Mouse (Mus musculus) liver, postnatal 0 days (tissue): Measurements from ENCODE around the gene Cdk10. TPM values are rescaled to one million over a fixed set of nuclear protein-coding genes. Genes with fewer than 3 reads are reported as not detected.
"Not testable (repeated sequence)": the region's sequence is repeated elsewhere in the genome, so short reads cannot be mapped to it uniquely, and the experiment has no call there.

Source experiments
- ATAC-seq: fragments of 200-750 bp; cut with Nextera tagmentation; 2 replicates; pipeline ENCODE4 v1.8.0; 2017; ENCODE audit warnings: mild to moderate bottlenecking, moderate library complexity
- DNase-seq: peaks from one replicate; pipeline ENCODE4 v3.0.0-alpha.2; 2016
- H3K27ac ChIP-seq: fragments of 300-500 bp; sonication (generic); 2 replicates; pipeline ENCODE4 v1.5.1; 2014; ENCODE audit warnings: antibody characterized with exemption, moderate library complexity, mild to moderate bottlenecking, low read depth
- H3K27me3 ChIP-seq: fragments of 300-500 bp; sonication (generic); 2 replicates; pipeline ENCODE4 v1.6.1; 2014; ENCODE audit warnings: low read length, control low read depth, mixed read lengths; ENCODE audit not compliant: insufficient read depth
- H3K36me3 ChIP-seq: fragments of 300-500 bp; sonication (generic); replicated peaks from 2 replicates; pipeline ENCODE4 v1.6.1; 2014; ENCODE audit warnings: mild to moderate bottlenecking, control low read depth, low read length, moderate library complexity, mixed read lengths; ENCODE audit not compliant: insufficient read depth
- H3K4me1 ChIP-seq: fragments of 300-500 bp; sonication (generic); 2 replicates; pipeline ENCODE4 v1.6.1; 2014; ENCODE audit warnings: antibody characterized with exemption, mild to moderate bottlenecking, control low read depth; ENCODE audit not compliant: insufficient read depth
- H3K4me2 ChIP-seq: fragments of 300-500 bp; sonication (generic); 2 replicates; pipeline ENCODE4 v1.6.1; 2014; ENCODE audit warnings: low read depth, mild to moderate bottlenecking, low read length, moderate library complexity, mixed read lengths
- H3K4me3 ChIP-seq: fragments of 300-500 bp; sonication (generic); 2 replicates; pipeline ENCODE4 v1.5.1; 2014; ENCODE audit warnings: low read depth, low read length
- H3K9ac ChIP-seq: fragments of 300-500 bp; sonication (generic); replicated peaks from 2 replicates; pipeline ENCODE4 v1.6.1; 2014; ENCODE audit warnings: mild to moderate bottlenecking, moderate library complexity
- H3K9me3 ChIP-seq: fragments of 300-500 bp; sonication (generic); 2 replicates; pipeline ENCODE4 v1.6.1; 2016; ENCODE audit warnings: mild to moderate bottlenecking, control low read depth, low read length, mixed read lengths
- CTCF ChIP-seq: sonication (generic); IDR thresholded peaks from 2 replicates; pipeline ENCODE4 v1.5.1; 2016; ENCODE audit warnings: antibody characterized with exemption, low read depth
- EP300 ChIP-seq: IDR thresholded peaks from 2 replicates; pipeline ENCODE4 v1.6.1; 2016; ENCODE audit warnings: antibody characterized with exemption, low read depth, mild to moderate bottlenecking
- WGBS: fragments of 180-500 bp; shearing (Covaris S2); extraction: QIAGEN DNeasy Blood & Tissue Kit; methylation state at CpG from one replicate; pipeline ENCODE4 v1.1.7; 2014; ENCODE audit not compliant: insufficient replicate concordance; 5-methylcytosine and 5-hydroxymethylcytosine counted together
- polyA plus RNA-seq: library from polyadenylated mRNA; unstranded; fragments of >200 nt; fragmentation: Nextera tagmentation; extraction: Ambion mirVana; gene quantifications from 2 replicates; pipeline ENCODE4 v1.2.1, GENCODE M21; 2015

Cdk10 gene
- polyA plus RNA-seq, 1 experiment from 2014 or later: 8.7 TPM

DNA sequence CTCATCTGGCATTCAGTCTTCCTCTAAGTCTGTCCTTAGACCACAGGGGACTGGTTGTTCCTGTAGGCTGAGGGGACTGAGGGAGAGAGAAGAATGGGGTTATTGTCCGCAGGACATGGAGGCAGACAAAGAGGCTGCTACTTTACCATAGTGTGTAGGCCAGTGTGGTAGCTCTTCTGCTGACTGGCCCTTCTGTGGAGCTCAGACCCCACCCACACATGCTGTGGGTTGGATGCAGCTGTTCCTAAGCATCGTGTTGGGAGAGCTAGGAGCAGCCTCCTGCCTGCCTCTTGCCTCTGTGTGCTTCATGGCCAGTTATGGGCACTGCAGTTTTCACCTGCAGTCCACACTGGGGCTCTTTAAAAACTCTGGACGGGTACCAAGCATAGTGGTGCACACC lies 32.5 kb downstream of the Cdk10 start:
- no peaks in the 10 kb centered on the region for H3K9me3 ChIP-seq
- H3K9ac ChIP-seq: no peak overlapping the region
- H3K4me1 ChIP-seq: peaks cover 18% of the 10 kb centered on the region
- H3K4me2 ChIP-seq: no peak overlapping the region
- peaks cover 37% of the 10 kb centered on the region for H3K36me3 ChIP-seq
- H3K4me3 ChIP-seq: no peak overlapping the region
- ATAC-seq (no peak), DNase-seq (no peak)
- H3K27ac ChIP-seq: no peak overlapping the region
- TF ChIP-seq EP300 (no peak), CTCF (no peak)
- no peaks in the 10 kb centered on the region for H3K27me3 ChIP-seq
- WGBS: 84% methylated on average over 3 of the region's 3 CpGs

DNA sequence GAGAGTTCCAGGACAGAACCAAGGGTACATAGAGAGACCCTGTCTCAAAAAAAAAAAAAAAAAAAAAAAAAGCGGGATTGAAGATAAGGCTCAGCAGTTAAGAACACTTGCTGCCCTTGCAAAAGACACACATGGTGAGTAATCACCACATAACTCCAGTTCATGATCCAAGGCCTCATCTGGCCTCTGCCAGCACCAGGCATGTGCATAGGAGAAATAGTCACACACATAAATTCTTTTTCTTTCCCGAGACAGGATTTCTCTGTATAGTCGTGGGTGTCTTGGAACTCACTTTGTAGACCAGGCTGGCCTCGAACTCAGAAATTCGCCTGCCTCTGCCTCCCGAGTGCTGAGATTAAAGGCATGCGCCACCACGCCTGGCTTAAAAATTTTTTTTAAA lies 33.0 kb downstream of the Cdk10 start:
- WGBS: 78% methylated on average over 7 of the region's 8 CpGs
- not testable (repeated sequence) for H3K27ac ChIP-seq, H3K4me3 ChIP-seq, H3K27me3 ChIP-seq, ATAC-seq, DNase-seq, H3K9me3 ChIP-seq, H3K9ac ChIP-seq, H3K4me2 ChIP-seq
- H3K36me3 ChIP-seq: peaks cover 38% of the 10 kb centered on the region
- H3K4me1 ChIP-seq: peaks cover 18% of the 10 kb centered on the region

DNA sequence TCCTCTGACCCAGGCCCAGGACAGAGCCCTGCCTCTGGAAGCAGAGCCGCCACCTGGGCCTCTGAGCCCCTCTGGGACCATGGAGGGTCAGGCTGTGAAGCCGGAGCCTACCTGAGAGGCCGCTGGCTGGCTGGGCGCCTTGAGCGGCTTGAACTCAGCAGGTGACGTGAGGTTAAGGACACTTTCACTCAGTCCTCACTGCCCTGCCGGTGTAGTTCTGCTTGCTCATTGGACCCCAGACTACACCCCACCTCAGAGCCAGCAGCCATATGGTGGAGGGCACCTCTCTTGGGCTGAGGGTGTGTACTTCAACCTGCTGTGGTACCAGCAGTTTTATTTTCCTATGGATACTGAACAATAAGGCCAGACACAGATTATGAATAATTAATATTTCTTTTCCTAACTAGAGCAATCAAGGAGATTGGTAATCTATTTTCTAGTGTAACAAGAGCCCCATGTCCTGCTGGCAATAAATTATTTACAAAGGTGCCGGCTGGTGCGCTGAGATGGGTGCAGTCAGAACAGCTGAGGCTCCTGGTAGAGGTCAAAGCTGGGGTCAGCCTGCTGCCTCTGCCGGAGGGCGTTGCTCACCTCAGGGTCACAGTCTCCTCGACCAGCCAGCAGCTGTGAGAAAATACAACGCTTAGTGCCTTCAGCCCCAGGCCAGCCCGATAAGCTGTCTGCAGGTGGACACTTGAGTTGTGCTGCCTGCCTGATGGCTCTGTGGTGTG lies 43.4 kb downstream of the Cdk10 start:
- Histone ChIP-seq H3K27ac (no peak overlapping the region), H3K4me1 (peaks cover 3% of the 10 kb centered on the region; the same call in 1 of the 2 replicates), H3K27me3 (no peaks in the 10 kb centered on the region), H3K9ac (no peak overlapping the region), H3K4me3 (no peak overlapping the region), H3K36me3 (peaks cover 57% of the 10 kb centered on the region), H3K9me3 (no peaks in the 10 kb centered on the region), H3K4me2 (no peak overlapping the region)
- TF ChIP-seq EP300 (no peak), CTCF (no peak)
- ATAC-seq: peak; percentile 30; the same call in 1 of the 2 replicates
- no peak for DNase-seq
- 77% methylated on average over 14 of the region's 14 CpGs for WGBS

DNA sequence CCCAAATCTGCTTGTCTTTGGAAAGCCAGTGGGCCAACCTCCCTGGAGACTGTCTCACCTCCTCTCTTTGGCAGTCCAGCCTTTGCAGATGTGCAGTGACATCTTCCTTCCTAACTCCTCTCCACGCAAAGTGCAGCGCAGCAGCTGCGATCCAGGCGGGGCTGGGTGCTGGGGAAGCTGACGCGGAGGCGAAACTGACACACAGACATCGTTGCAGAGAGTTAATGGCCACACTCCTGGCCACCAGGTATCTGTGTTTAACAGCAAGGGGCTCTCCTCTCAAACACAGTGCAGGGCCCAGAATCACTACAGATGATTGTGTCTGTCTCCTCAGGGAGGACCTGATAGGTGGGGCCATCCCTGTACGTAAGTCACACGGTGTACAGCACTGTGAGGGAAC lies 46.5 kb downstream of the Cdk10 start:
- Histone ChIP-seq H3K4me2 (no peak overlapping the region), H3K27ac (no peak overlapping the region), H3K9me3 (no peaks in the 10 kb centered on the region), H3K9ac (no peak overlapping the region), H3K4me3 (no peak overlapping the region), H3K36me3 (peaks cover 43% of the 10 kb centered on the region), H3K4me1 (peaks cover 3% of the 10 kb centered on the region; the same call in 1 of the 2 replicates), H3K27me3 (no peaks in the 10 kb centered on the region)
- WGBS: 85% methylated on average over 10 of the region's 10 CpGs
- ATAC-seq (no peak), DNase-seq (no peak)
- TF ChIP-seq CTCF: no peak
- TF ChIP-seq EP300: no peak

DNA sequence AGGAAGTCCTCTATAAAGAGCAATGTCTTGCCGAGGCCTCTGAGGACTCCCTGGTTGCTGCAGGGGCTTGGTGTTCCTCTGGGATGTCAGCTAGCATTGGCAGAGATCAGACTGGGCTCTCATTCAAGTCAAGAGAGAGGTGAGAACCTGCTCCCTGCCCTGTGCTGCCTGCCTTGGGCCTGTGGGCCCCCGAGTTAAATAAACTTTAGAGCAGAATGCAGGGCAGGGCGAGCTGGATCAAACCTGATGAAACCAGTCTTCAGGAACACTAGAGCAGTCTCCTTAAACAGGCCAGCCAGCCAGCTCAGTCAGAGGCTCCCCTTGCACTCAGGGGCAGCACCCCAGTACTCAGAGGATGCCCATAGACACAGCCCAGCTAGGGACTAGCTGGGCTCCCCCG lies 47.3 kb downstream of the Cdk10 start:
- no peak overlapping the region for H3K27ac ChIP-seq
- H3K9me3 ChIP-seq: no peaks in the 10 kb centered on the region
- H3K27me3 ChIP-seq: no peaks in the 10 kb centered on the region
- ATAC-seq (no peak), DNase-seq (no peak)
- no peak overlapping the region for H3K4me2 ChIP-seq
- 78% methylated on average over 4 of the region's 4 CpGs for WGBS
- no peak for TF ChIP-seq CTCF
- no peak for TF ChIP-seq EP300
- peaks cover 3% of the 10 kb centered on the region; the same call in 1 of the 2 replicates for H3K4me1 ChIP-seq
- H3K36me3 ChIP-seq: peaks cover 35% of the 10 kb centered on the region
- no peak overlapping the region for H3K9ac ChIP-seq
- no peak overlapping the region for H3K4me3 ChIP-seq

DNA sequence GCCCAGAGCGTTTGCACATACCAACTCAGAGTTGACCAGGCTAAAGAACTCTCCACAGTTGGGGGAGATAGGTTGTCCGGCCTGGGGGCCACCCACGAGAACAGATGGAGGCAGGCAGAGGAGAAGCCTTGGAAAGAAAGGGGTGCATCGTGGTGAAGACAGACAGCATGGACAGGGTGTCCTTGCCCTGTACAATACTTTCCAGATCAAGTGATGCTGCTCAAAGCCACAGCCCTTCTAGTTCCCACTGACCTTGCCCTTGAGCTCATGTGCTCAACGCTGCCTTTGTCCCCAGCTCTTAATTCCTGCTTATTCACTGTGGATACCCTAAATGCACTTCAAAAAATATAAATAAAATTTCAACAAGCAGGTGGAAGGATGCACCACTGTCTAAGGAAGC lies 49.8 kb downstream of the Cdk10 start:
- WGBS: 82% methylated on average over 5 of the region's 5 CpGs
- Histone ChIP-seq H3K27ac (no peak overlapping the region), H3K36me3 (peaks cover 10% of the 10 kb centered on the region), H3K9ac (no peak overlapping the region), H3K4me2 (no peak overlapping the region), H3K4me3 (no peak overlapping the region), H3K27me3 (no peaks in the 10 kb centered on the region), H3K4me1 (peaks cover 3% of the 10 kb centered on the region; the same call in 1 of the 2 replicates), H3K9me3 (no peaks in the 10 kb centered on the region)
- no peak for TF ChIP-seq EP300
- DNase-seq (no peak), ATAC-seq (no peak)
